Mouse (Mus musculus) ovary, postnatal 14 days (tissue): ENCODE data around the gene Ebpl.
A peak's percentile ranks its signal among the peaks of the same experiment; 100 is the strongest.

Experiments
- DNase-seq: peaks from one replicate; pipeline ENCODE4 v3.0.0; 2022; ENCODE audit warnings: low spot score

Gene Ebpl

DNA sequence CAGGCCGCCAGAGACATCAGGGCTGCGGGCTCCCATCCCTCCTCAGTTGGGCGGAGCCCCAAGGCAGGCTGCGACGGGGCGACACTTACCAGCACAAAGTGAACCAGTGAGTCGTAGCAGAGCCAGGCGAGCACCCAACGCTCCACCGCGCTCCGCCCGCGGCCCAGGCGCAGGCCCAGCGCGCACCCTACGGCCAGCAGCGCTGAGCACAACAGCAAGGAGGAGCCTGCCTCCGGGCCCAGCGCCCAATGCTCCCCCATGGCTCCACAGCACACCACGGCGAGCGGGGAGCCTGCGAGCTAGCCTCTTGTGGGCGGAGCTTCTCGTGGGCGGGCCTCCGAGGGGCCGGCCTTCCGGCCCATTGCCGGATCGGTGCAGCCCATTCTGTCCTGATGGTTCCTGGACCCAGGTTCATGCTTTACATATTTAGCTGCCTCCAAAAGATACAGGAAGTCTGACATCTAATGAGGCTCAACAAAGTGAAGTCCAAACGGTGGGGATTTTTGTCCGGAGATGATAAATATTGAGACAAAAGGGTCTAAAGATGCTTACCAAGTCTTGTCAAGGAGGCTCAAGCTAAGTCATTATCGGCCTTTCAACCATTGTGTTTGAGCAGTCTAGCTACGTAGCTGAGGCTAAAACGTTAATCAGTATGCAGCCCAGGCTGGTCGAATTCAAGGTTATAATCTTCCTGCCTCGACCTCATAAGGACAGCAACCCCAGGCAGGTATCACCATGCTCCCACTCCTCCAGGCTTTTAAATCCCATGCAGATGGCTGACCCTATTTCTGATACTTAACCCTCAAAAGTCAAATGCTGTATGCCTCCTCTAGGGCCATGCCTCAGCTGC is at the start of gene Ebpl:
Gene Ebpl, minus strand, starts transcription at position 309 of the 850 bp plus-strand sequence.
- DNase-seq = peak; percentile 85

DNA sequence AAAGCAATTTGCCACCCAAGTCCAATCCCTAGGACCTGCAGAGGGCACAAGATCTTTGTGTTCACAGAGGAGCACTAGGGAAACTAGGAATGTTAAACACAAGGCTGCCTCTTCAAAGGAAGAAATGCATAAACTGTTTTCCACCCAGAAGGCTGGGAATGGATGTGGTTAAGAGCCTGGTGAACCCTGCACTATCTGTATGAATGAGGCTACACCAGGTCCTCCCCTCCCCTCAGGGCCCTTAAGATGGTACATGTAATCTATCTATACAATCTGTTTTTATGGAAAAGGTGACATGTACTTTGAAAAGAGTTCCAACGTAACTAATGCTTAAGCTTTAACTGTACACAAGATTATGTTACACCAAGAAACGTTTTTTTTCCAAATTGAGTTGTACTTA is 49.8 kb upstream of the Ebpl start:
- DNase-seq = no peak

GRCm38 (mm10) chr14:61407055-61407454 is 46.8 kb upstream of the Ebpl start:
- no peak for DNase-seq

GRCm38 (mm10) chr14:61405761-61406160 is 45.5 kb upstream of the Ebpl start:
- no peak for DNase-seq

DNA sequence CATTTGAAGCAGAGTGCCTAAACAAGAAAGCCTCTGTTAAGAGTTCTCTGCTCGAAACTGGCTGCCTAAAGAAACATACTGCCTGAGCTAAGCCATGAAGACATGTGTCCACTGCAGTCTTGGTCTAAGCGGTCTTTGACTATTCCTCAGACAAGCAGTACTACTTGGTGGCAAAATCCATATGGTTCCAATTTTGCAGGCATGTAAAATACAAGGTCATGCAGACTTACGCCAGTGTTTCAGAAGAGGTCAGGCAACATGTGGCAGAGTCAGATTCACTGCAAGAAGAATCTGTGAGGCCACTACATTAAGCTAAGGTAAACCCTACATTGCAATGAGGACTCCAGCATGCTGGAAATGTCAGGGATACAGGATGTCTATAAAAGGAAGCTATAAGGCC is 44.7 kb upstream of the Ebpl start:
- DNase-seq = no peak

- DNase-seq = no peak
Measured at GRCm38 (mm10) chr14:61394745-61395144, 34.5 kb upstream of the Ebpl start.

- no peak for DNase-seq
Measured at GRCm38 (mm10) chr14:61390586-61390985, 30.3 kb upstream of the Ebpl start.

DNA sequence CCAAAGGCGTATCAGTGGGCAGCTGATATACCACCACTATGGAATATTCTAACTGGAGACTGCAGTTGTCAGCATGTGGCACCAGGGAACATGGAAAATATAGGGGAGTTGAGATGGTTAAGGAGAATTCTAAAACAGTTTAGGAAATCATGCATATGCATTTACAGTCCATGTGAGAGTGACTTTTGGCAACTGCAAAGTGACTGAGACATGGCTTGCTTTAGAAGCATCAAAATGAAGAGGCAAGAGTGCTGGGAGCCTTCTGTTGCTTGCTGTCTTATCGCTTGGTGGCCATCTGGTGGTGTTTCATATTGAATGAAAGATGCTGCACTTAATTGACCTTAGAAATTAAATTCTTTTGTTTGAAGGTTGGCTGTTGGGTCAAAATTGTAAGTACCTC is 7.1 kb upstream of the Ebpl start:
- DNase-seq = no peak

- DNase-seq = no peak
Measured at GRCm38 (mm10) chr14:61364656-61365055, 4.4 kb upstream of the Ebpl start.

- no peak for DNase-seq
Measured at GRCm38 (mm10) chr14:61363734-61364133, 3.5 kb upstream of the Ebpl start.

DNA sequence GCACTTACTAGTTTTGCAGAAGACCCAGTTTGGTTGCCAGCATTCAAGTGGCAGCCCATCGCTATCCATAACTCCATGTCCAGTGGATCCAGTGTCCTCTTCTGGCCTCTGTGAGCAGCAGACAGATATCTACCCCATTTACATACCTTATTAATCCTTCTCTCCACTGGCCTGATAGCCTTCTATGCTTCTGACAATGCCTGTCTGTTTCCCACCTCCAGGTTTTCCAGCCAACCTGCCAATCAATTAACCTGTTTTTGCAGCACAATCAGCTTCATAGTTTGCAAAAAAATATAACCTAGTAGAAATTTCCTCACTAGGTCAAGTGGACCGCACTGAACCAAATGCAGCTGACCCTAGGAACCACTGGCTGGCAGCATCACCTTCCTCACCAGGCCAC is 2.0 kb upstream of the Ebpl start:
- DNase-seq = no peak

DNA sequence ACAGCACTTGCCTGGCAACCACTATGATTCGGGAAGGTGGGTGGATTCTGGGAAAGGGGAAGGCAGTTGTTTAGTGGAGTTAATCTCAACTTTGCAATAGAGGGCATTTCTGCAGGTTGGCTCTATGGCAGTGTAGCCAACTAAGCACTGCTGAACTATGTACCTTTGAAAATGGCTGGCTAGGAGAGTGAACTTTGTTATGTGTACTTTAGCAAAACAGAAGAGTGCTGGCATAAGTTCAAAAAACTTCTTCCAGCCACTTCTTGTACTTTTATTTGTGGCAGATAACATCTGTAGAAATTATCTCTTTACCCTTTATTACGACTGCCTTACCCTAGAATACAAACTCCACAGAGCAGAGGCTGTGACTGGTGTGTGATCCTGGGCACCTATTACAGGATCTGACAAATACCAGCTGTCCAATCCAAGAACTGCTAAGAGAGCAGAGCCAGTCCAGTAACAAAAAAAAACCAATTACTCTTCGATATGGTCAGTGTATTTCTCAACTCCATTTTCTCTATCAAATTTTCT is 807 bp upstream of the Ebpl start:
- DNase-seq = no peak

DNA sequence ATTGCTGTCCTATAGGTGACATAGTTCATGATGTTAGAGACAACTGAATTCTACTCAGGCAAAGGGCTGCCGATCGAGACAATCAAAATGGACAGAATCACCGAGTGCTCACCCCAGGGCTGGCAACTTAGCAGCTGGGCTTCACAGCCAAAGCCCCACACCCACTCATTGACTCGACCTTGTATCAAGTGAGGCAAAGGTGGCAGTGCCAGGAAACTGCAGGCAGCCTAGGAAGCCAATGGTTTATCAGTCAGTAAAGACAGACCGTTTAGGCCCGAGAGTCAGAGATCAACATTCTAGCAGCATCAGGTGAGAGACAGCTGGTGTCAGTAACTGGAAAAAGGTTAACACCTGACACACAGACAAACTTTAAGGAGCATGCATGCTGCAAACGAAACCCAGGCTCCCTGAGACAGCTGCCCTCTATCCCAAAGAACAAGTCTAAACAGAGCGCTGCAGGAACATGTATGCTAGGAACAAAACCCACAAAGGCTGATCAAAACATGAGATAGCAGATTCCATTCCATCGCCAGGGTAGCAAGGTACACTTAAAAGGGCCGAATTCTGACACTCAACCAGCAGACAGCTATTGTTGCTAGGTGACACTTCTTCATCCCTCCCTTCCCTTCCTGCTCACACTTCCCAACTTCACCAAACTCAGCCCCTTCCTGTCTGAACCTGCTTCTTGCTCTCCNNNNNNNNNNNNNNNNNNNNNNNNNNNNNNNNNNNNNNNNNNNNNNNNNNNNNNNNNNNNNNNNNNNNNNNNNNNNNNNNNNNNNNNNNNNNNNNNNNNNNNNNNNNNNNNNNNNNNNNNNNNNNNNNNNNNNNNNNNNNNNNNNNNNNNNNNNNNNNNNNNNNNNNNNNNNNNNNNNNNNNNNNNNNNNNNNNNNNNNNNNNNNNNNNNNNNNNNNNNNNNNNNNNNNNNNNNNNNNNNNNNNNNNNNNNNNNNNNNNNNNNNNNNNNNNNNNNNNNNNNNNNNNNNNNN is 5.7 kb downstream of the Ebpl start:
- DNase-seq = no peak

DNA sequence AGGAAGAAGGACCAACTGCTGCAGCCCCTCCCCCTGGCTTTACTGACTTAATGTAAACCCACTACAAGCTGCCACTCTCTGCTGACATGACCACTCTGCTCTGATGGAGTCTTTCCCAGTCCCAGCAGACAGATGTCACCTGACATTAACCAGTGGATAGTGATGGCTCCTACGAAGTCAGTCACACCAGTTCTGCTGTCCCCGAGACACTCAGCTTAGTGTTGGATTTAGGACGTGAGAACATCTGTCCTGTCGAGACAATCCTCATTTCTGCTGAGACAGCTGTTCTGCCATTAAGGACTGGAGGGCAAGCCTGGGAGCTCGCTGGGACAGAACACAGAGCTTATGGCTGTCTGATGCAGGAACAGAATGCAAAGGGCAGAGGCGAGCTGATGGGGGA is 9.4 kb downstream of the Ebpl start:
- DNase-seq = no peak

GRCm38 (mm10) chr14:61349876-61350275 is 10.4 kb downstream of the Ebpl start:
- no peak for DNase-seq

GRCm38 (mm10) chr14:61346827-61347698 is 13.2 kb downstream of the Ebpl start:
- no peak for DNase-seq

DNA sequence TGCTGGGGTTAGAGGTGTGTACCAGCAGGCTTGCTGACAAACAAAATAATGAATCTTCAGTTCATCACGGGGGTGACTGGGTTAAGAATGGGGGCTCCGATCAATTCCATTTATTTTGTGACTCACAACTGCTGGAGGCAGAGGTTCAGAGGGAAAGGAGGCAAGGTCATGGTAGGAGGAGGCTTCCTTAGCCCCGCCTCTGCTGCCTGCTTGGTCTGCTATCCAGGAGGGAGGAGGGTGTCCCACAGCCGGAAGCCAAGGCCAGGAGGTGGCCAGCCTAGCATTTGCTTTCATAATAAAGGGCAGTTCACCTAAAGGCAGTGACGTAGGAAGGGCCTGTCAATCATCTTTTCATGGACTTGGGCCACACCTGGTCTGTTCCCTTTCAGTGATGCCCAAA is 15.6 kb downstream of the Ebpl start:
- DNase-seq = no peak

DNA sequence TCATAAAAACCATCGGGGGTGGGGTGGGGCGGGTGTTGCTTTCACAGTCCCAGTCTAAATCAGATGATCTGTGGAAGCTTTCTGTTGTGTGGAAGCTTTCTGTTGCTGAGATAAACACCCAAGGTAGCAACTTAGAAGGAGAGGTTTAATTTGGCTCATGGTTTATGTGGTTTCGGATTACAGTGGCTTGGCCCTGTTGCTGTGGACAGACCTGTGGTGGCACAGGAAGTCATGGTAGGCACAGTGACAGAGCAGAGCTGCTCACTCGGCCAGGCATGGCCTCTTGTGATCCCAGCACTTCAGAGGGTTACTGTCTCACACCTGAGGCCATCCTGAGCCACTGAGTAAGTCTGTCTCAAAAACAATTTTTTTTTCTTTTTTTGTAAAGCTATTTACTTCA is 20.9 kb downstream of the Ebpl start:
- DNase-seq = no peak

DNA sequence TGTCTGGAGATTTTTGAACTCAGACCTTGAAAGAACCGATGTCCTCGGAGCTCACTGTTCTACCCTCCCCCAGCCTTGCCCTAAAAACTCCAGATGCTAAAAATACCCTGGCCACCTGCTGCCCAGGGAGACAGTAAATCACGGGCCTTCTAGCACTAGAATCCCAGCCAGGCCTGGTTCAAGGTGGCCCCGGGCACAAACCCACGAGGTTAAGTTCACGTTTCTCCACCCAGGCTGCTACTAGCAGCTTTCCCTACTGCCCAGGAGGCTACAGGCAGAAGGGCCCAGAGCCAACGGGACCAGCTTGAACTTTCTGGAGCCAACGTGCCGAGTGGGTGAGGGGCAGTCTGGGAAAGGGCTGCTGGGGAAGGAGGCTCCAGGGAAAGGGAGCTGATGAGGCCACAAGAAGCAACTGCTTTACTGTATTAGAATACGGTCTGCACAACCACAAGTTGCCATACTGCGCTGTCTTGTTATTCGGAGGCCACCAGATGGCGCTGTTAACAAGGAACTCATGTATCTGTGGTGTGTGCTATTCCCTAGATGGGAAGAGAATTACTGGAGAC is 29.2 kb downstream of the Ebpl start:
- peak; percentile 69 for DNase-seq

- DNase-seq = no peak
Measured at GRCm38 (mm10) chr14:61330591-61330990, 29.6 kb downstream of the Ebpl start.
